Mouse (Mus musculus) midbrain, embryonic 11.5 days (tissue): Measurements from ENCODE around the gene Zfyve27. TPM values are rescaled to one million over a fixed set of nuclear protein-coding genes. Genes with fewer than 3 reads are reported as not detected.

Source experiments
- ATAC-seq: fragments of 200-750 bp; cut with Nextera tagmentation; 2 replicates; pipeline ENCODE4 v1.8.0; 2017; ENCODE audit warnings: moderate TSS enrichment, moderate library complexity; ENCODE audit not compliant: low FRiP score
- DNase-seq: peaks from one replicate; pipeline ENCODE4 v3.0.0; 2015; ENCODE audit warnings: low spot score; ENCODE audit errors: missing footprints
- H3K27ac ChIP-seq: fragments of 300-500 bp; sonication (generic); 2 replicates; pipeline ENCODE4 v1.5.1; 2014; ENCODE audit warnings: low read depth, low read length
- H3K27me3 ChIP-seq: fragments of 300-500 bp; sonication (generic); 2 replicates; pipeline ENCODE4 v1.6.1; 2014; ENCODE audit warnings: mild to moderate bottlenecking, low read length, moderate library complexity, mixed read lengths; ENCODE audit not compliant: control insufficient read depth, insufficient read depth
- H3K36me3 ChIP-seq: fragments of 300-500 bp; sonication (generic); 2 replicates; pipeline ENCODE4 v1.6.1; 2014; ENCODE audit warnings: mild to moderate bottlenecking, low read length, moderate library complexity, mixed read lengths; ENCODE audit not compliant: control insufficient read depth, insufficient read depth
- H3K4me1 ChIP-seq: fragments of 300-500 bp; sonication (generic); 2 replicates; pipeline ENCODE4 v1.6.1; 2014; ENCODE audit warnings: low read length; ENCODE audit not compliant: control insufficient read depth, insufficient read depth
- H3K4me2 ChIP-seq: fragments of 300-500 bp; sonication (generic); 2 replicates; pipeline ENCODE4 v1.6.1; 2014; ENCODE audit warnings: mild to moderate bottlenecking, moderate library complexity
- H3K4me3 ChIP-seq: fragments of 300-500 bp; sonication (generic); 2 replicates; pipeline ENCODE4 v1.5.1; 2014; ENCODE audit warnings: low read depth, low read length
- H3K9ac ChIP-seq: fragments of 300-500 bp; sonication (generic); 2 replicates; pipeline ENCODE4 v1.6.1; 2014; ENCODE audit warnings: low read length
- H3K9me3 ChIP-seq: fragments of 300-500 bp; sonication (generic); 2 replicates; pipeline ENCODE4 v1.6.1; 2016; ENCODE audit warnings: low read length; ENCODE audit not compliant: control insufficient read depth
- WGBS: fragments of 180-500 bp; shearing (Covaris S2); extraction: QIAGEN DNeasy Blood & Tissue Kit; methylation state at CpG from one replicate; pipeline ENCODE4 v1.1.7; 2014; 5-methylcytosine and 5-hydroxymethylcytosine counted together
- polyA plus RNA-seq: library from polyadenylated mRNA; unstranded; fragments of >200 nt; fragmentation: Nextera tagmentation; extraction: Ambion mirVana; gene quantifications from 2 replicates; pipeline ENCODE4 v1.2.1, GENCODE M21; 2014

Zfyve27 gene
- polyA plus RNA-seq, 1 experiment from 2014 or later: 15.6 TPM

DNA sequence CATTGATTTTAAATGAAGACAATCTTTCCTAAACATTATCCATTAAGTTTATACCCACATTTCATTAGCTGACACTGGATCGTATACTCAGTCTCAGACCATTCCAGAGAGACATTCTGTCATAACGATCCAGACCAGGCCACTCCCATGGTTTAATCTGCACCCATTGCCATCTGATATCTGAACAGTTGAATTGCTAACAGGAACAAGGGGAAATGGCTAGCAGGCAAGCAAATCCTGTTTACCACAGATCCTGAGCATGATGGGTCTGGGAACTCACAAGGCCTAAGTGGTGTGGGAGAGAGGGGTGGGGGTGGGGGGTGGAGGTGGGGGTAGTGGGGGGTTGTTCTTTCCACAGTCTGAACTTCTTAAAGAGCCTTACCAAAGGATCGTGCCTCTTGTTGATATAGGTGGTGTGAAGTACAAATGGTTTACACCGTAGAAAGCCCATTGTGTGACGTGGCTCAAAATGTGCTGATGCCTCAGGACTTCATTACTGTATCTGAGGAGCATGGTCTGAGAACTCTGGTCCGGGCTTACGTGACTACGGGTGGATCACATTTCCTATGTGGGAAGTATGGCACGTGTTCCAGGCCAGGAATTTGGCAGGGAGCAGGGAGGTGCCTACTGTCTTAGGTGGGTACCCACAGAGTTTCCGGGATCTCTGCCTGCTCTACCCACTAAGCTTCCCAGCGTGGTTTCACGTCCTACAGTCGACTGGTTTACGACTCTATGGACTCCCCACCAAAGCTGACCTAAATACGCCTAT, 25.1 kb upstream of the Zfyve27 start:
- Histone ChIP-seq H3K4me1 (peaks cover 5% of the 10 kb centered on the region; the same call in 1 of the 2 replicates), H3K4me3 (no peak overlapping the region)
- ATAC-seq: no peak

DNA sequence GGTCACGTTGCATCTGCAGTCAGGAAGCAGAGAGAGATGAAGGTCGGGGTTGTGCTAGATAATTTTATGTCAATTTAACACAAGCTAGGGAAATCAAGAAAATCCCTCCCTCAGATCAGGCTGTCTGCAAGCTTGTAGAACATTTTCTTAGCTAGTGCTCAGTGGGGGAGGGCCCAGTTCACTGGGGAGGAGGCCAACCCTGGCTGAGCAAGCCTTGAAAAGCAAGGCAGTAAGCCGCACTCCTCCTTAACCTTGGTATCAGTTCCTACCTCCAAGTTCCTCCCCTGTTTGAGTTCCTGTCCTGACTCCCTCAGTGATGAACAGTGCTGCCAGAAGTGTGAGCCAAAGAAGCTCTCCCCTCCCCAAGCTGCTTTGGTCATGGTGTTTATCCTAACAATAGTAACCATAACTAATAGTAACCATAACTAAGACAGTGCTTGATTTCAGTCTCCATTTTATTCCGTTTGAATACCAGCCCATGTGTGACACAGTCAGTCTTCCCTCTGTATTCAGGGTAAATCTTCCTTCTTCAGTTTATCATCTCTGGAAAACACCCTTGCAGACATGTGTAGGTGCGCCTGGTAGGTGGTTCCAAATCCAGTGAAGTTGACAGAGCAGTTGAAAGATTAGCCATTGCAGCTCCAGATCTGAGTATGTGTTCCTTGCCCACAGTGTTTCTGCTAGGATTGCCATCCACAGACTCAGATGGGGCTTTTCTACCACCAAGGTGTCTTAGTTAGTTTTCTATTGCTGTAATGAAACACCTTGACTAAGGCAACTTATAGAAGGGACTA, 23.8 kb upstream of the Zfyve27 start:
- Histone ChIP-seq H3K9me3 (no peaks in the 10 kb centered on the region), H3K36me3 (no peaks in the 10 kb centered on the region), H3K9ac (no peak overlapping the region), H3K4me2 (no peak overlapping the region), H3K27me3 (no peaks in the 10 kb centered on the region), H3K4me1 (peaks cover 5% of the 10 kb centered on the region; the same call in 1 of the 2 replicates), H3K27ac (no peak overlapping the region), H3K4me3 (no peak overlapping the region)
- 80% methylated on average over 5 of the region's 5 CpGs for WGBS
- ATAC-seq (no peak), DNase-seq (no peak)

More for the DNA sequence above, 25.1 kb upstream of the Zfyve27 start:
- 87% methylated on average over 15 of the region's 15 CpGs for WGBS
- no peak for DNase-seq
- Histone ChIP-seq H3K9ac (no peak overlapping the region), H3K27ac (no peak overlapping the region), H3K36me3 (no peaks in the 10 kb centered on the region), H3K27me3 (no peaks in the 10 kb centered on the region), H3K9me3 (no peaks in the 10 kb centered on the region), H3K4me2 (no peak overlapping the region)

DNA sequence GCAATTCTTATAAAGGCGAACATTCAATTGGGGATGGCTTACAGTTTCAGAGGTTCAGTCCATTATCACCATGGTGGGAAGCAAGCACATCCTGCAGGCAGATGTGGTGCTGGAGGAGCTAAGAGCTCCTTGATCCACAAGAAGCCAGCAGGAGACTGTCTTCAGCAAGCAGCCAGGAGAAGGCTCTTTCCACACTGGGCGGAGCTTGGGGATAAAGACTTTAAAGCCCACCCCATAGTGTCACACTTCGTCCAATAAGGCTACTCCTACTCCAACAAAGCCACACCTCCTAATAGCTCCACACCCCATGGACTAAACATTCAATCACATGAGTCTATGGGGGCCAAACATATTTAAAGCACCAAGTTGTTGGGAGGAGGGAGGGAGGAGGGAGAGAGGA, 21.8 kb upstream of the Zfyve27 start:
- H3K27me3 ChIP-seq: peaks cover 10% of the 10 kb centered on the region
- no peak overlapping the region for H3K4me2 ChIP-seq
- DNase-seq (no peak), ATAC-seq (no peak)
- no peak overlapping the region for H3K27ac ChIP-seq
- H3K36me3 ChIP-seq: no peaks in the 10 kb centered on the region
- WGBS: 72% methylated on average over 3 of the region's 3 CpGs
- no peak overlapping the region for H3K4me3 ChIP-seq
- H3K4me1 ChIP-seq: no peaks in the 10 kb centered on the region
- no peaks in the 10 kb centered on the region for H3K9me3 ChIP-seq
- no peak overlapping the region for H3K9ac ChIP-seq

DNA sequence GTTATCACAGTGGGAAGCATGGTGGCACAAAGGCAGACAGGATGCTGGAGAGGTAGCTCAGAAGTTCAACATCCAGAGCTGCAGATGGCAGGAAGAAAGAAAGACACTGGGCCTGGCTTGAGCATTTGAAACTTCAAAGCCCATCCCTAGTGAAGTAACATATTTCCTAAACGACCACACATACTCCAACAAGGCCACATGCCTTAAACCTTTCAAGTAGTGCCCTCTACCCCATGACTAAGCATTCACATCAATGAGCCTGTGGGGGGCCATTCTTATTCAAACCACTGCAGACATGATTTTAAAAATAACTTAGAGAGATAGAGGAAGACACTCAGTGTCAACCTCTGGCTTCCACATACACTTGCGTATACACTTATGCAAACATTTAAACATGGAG, 21.0 kb upstream of the Zfyve27 start:
- no peaks in the 10 kb centered on the region for H3K9me3 ChIP-seq
- DNase-seq: no peak
- no peak overlapping the region for H3K4me3 ChIP-seq
- ATAC-seq: no peak
- H3K27ac ChIP-seq: no peak overlapping the region
- no peak overlapping the region for H3K4me2 ChIP-seq
- H3K27me3 ChIP-seq: peaks cover 13% of the 10 kb centered on the region
- H3K36me3 ChIP-seq: no peaks in the 10 kb centered on the region
- H3K4me1 ChIP-seq: no peaks in the 10 kb centered on the region
- WGBS: 85% methylated on average over 2 of the region's 2 CpGs
- H3K9ac ChIP-seq: no peak overlapping the region

DNA sequence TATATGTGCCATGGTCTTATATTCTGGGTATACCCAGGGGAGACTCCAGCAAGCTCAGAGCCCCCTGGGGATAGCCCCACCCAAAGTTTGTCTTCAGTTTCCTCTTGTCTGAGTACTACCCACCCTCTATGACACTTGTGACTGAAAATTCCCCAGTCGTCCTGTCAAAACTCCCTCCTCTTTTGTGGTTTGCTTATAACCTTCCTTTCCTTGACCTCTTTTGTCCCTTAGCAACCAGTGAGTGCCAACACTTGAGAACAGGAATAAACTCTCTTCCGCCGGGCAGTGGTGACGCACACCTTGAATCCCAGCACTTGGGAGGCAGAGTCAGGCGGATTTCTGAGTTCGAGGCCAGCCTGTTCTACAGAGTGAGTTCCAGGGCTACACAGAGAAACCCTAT, 19.7 kb upstream of the Zfyve27 start:
- no peak for ATAC-seq
- H3K27me3 ChIP-seq: peaks cover 23% of the 10 kb centered on the region
- H3K4me2 ChIP-seq: no peak overlapping the region
- 56% methylated on average over 6 of the region's 6 CpGs for WGBS
- H3K4me1 ChIP-seq: peaks cover 5% of the 10 kb centered on the region; the same call in 1 of the 2 replicates
- DNase-seq: no peak
- H3K9me3 ChIP-seq: no peaks in the 10 kb centered on the region
- no peak overlapping the region for H3K27ac ChIP-seq
- no peak overlapping the region for H3K9ac ChIP-seq
- no peak overlapping the region for H3K4me3 ChIP-seq
- no peaks in the 10 kb centered on the region for H3K36me3 ChIP-seq

DNA sequence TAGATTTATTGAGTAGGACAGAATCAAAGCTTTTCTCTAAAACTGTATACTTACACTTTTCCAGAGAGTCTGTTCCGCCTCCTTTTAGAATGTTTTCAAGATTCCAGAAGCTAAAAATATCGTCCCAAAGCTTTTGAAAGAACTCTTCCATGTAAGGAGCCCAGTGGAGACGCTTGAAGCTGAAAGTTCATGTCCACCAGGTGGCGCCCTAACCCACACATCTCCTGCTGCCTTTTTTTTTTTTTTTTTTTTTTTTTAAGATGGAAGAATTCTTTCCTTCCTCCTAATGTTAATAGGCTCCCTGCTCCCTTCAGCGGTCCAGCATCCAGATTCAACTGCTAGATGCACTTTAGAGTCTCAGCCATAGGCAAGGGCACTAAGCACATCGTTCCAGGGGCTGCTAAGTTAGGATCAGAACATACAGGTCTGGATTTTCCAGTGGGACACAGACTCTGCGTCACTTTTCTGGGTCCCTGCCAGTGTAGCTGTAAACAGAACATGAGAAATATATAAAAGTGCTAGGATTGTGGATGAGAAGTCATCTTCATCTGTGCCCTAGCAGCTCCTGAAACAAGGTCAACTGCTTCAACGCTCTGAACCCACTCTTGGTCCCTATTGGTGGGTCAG, 19.1 kb upstream of the Zfyve27 start:
- Histone ChIP-seq H3K27me3 (peaks cover 27% of the 10 kb centered on the region), H3K27ac (no peak overlapping the region), H3K9ac (no peak overlapping the region), H3K4me1 (peaks cover 5% of the 10 kb centered on the region), H3K4me3 (no peak overlapping the region), H3K9me3 (no peaks in the 10 kb centered on the region), H3K36me3 (no peaks in the 10 kb centered on the region), H3K4me2 (no peak overlapping the region)
- DNase-seq (peak; percentile 98), ATAC-seq (no peak)
- WGBS: 29% methylated on average over 8 of the region's 8 CpGs

DNA sequence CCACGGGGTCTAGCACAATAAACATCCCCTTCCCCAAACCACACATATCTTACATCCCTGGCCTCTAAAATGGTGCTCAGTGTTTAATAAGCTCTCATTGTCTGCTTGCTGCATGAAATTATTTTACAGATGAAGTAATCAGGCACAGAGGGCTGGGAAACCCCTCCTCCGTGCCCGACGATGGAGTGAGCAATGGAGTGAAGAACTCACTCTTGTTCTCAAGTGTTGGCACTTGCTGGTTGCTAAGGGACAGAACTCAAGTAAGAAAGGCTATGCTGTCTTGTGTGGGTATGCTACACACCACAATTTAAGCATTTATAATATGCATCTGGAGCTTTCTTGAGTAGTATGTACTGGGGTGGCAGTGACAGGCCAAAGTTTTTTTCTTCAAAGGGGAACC, 18.5 kb upstream of the Zfyve27 start:
- H3K9ac ChIP-seq: no peak overlapping the region
- no peaks in the 10 kb centered on the region for H3K36me3 ChIP-seq
- H3K27me3 ChIP-seq: peaks cover 28% of the 10 kb centered on the region
- no peak overlapping the region for H3K4me2 ChIP-seq
- no peak for ATAC-seq
- DNase-seq: no peak
- no peak overlapping the region for H3K27ac ChIP-seq
- 75% methylated on average over 4 of the region's 4 CpGs for WGBS
- no peak overlapping the region for H3K4me3 ChIP-seq
- H3K9me3 ChIP-seq: no peaks in the 10 kb centered on the region
- peaks cover 5% of the 10 kb centered on the region for H3K4me1 ChIP-seq

DNA sequence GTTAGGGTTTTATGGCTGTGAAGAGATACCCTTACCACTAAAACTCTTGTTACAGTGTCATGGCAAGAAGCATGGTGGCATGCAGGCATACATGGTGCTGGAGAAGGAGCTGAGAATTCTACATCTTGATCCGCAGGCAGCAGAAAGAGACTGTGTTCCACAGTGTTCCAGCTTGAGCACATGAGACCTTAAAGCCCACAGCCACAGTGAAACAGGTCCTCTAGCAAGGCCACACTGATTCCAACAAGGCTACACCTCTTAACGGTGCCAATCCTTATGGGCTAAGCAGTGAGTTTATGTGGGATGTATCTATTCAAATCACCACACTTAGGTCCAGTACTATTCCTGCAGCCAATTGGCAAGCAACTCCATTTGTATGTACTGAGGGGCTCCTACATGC, 18.0 kb upstream of the Zfyve27 start:
- Histone ChIP-seq H3K9ac (no peak overlapping the region), H3K4me1 (peaks cover 5% of the 10 kb centered on the region), H3K9me3 (no peaks in the 10 kb centered on the region), H3K27me3 (peaks cover 28% of the 10 kb centered on the region), H3K27ac (no peak overlapping the region), H3K4me2 (no peak overlapping the region), H3K36me3 (no peaks in the 10 kb centered on the region), H3K4me3 (no peak overlapping the region)
- WGBS: 85% methylated on average over 2 of the region's 2 CpGs
- ATAC-seq (no peak), DNase-seq (no peak)
